Mouse (Mus musculus): Measurements from ENCODE around the gene Tbc1d16.

DNA sequence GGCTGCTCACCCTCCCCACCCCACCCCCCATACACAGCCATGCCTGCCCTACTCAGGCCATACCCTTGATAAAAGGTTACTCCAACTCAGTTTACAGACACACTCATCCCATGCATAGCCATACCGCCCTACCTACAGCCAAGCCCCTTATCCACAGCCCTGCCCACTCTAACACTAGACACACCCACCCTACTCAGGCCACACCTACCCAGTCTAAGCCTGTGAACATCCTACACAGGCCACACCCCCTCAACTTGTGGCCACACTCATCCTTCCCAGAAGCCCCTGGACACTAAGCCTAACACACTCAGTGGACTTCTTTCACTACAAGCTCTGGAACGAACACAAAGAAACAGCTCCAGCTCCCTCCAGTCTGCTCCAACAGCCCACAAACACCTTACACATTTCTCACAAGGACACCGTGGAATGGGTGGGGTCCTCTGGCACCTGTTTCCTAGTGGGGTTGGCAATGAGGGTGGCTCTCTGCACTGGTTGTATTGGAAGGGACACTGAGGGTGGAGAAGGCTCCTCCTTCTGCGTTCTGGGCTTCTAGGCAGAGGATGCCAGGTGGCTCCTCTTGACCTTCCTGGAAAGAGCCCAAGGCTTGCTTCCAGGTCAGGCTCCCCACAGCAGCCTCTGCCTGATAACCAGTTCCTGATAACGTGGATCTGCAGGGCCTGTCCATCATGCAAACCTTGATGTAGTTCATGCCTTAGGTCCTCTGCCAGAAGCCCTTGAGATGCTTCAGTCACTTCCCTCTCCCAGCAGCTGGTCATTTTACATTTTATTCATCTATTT lies 104.6 kb downstream of the Tbc1d16 start:
- TF ChIP-seq POLR2A (IDR thresholded peaks at IDR 0.05; ENCODE audit: borderline replicate concordance, extremely low read depth, insufficient read depth, insufficient read length, poor library complexity, severe bottlenecking) (no peak), CTCF (IDR thresholded peaks at IDR 0.05; ENCODE audit: borderline replicate concordance, extremely low read depth, insufficient read depth, insufficient read length) (no peak)
